Mouse (Mus musculus) hindbrain, postnatal 0 days (tissue): ENCODE data around the gene Cryz. TPM values are rescaled to one million over a fixed set of nuclear protein-coding genes. Genes with fewer than 3 reads are reported as not detected.

ENCODE experiments used
- ATAC-seq: fragments of 200-750 bp; cut with Nextera tagmentation; 2 replicates; pipeline ENCODE4 v1.8.0; 2017; ENCODE audit warnings: mild to moderate bottlenecking, moderate TSS enrichment, moderate library complexity
- DNase-seq: peaks from one replicate; pipeline ENCODE4 v3.0.0-alpha.2; 2015; ENCODE audit warnings: low spot score
- H3K27ac ChIP-seq: fragments of 300-500 bp; sonication (generic); 2 replicates; pipeline ENCODE4 v1.5.1; 2014; ENCODE audit warnings: mild to moderate bottlenecking
- H3K27me3 ChIP-seq: fragments of 300-500 bp; sonication (generic); 2 replicates; pipeline ENCODE4 v1.6.1; 2014; ENCODE audit warnings: low read length, mixed read lengths; ENCODE audit not compliant: insufficient read depth
- H3K36me3 ChIP-seq: fragments of 300-500 bp; sonication (generic); 2 replicates; pipeline ENCODE4 v1.6.1; 2014; ENCODE audit warnings: low read length, mixed read lengths; ENCODE audit not compliant: insufficient read depth
- H3K4me1 ChIP-seq: fragments of 300-500 bp; sonication (generic); 2 replicates; pipeline ENCODE4 v1.6.1; 2014; ENCODE audit warnings: antibody characterized with exemption, low read length, mixed read lengths; ENCODE audit not compliant: insufficient read depth
- H3K4me2 ChIP-seq: fragments of 300-500 bp; sonication (generic); 2 replicates; pipeline ENCODE4 v1.6.1; 2014; ENCODE audit warnings: low read depth, mild to moderate bottlenecking, low read length, moderate library complexity, mixed read lengths
- H3K4me3 ChIP-seq: fragments of 300-500 bp; sonication (generic); 2 replicates; pipeline ENCODE4 v1.5.1; 2014; ENCODE audit warnings: low read length
- H3K9ac ChIP-seq: fragments of 300-500 bp; sonication (generic); replicated peaks from 2 replicates; pipeline ENCODE4 v1.6.1; 2014; ENCODE audit warnings: mild to moderate bottlenecking, low read length, moderate library complexity, mixed read lengths
- H3K9me3 ChIP-seq: fragments of 300-500 bp; sonication (generic); 2 replicates; pipeline ENCODE4 v1.6.1; 2016; ENCODE audit warnings: low read length, mixed read lengths
- CTCF ChIP-seq: IDR thresholded peaks from 2 replicates; pipeline ENCODE4 v1.5.1; 2016; ENCODE audit warnings: antibody characterized with exemption, control low read depth, low read depth
- WGBS: fragments of 180-500 bp; shearing (Covaris S2); extraction: QIAGEN DNeasy Blood & Tissue Kit; methylation state at CpG from one replicate; pipeline ENCODE4 v1.1.7; 2014; 5-methylcytosine and 5-hydroxymethylcytosine counted together
- polyA plus RNA-seq: library from polyadenylated mRNA; unstranded; fragments of >200 nt; fragmentation: Nextera tagmentation; extraction: Ambion mirVana; gene quantifications from 2 replicates; pipeline ENCODE4 v1.2.1, GENCODE M21; 2015
- total RNA-seq: library from RNA; depleted of rRNA; stranded (reverse); fragments of >200 nt; gene quantifications from 2 replicates; pipeline ENCODE4 v1.2.3, GENCODE M21; 2014

The Cryz gene
- total and polyA plus RNA-seq, 2 experiments from 2014 or later, result 15.9 to 17.0 TPM

- no peaks in the 10 kb centered on the region for H3K4me1 ChIP-seq
- DNase-seq (no peak), ATAC-seq (no peak)
- H3K36me3 ChIP-seq, result no peaks in the 10 kb centered on the region
- no peak overlapping the region for H3K4me2 ChIP-seq
- H3K9ac ChIP-seq, result no peak overlapping the region
- no peaks in the 10 kb centered on the region for H3K27me3 ChIP-seq
- H3K27ac ChIP-seq, result no peak overlapping the region
- no peak for TF ChIP-seq CTCF
- 66% methylated on average over 5 of the region's 5 CpGs for whole genome bisulfite sequencing
- no peak overlapping the region for H3K4me3 ChIP-seq
- H3K9me3 ChIP-seq, result no peaks in the 10 kb centered on the region
Measured at GRCm38 (mm10) chr3:154633091-154633490, 36.6 kb downstream of the Cryz start.

GRCm38 (mm10) chr3:154646638-154647442, 50.3 kb downstream of the Cryz start:
- H3K4me3 ChIP-seq, result peak overlapping the region; percentile 28
- WGBS, result 48% methylated on average over 29 of the region's 29 CpGs
- TF ChIP-seq CTCF, result peak; percentile 61
- peak overlapping the region; percentile 57 for H3K4me2 ChIP-seq
- H3K4me1 ChIP-seq, result no peaks in the 10 kb centered on the region
- H3K36me3 ChIP-seq, result no peaks in the 10 kb centered on the region
- H3K27me3 ChIP-seq, result no peaks in the 10 kb centered on the region
- ATAC-seq (0 out of 2 replicates have a peak, but pooled peaks have one; percentile 27), DNase-seq (peak; percentile 75)
- H3K9ac ChIP-seq, result no peak overlapping the region
- no peak overlapping the region for H3K27ac ChIP-seq
- H3K9me3 ChIP-seq, result no peaks in the 10 kb centered on the region

GRCm38 (mm10) chr3:154647443-154647780, 50.9 kb downstream of the Cryz start:
- H3K27me3 ChIP-seq, result no peaks in the 10 kb centered on the region
- DNase-seq (no peak), ATAC-seq (no peak)
- H3K4me3 ChIP-seq, result peak overlapping the region; percentile 28
- no peak overlapping the region for H3K27ac ChIP-seq
- H3K4me1 ChIP-seq, result no peaks in the 10 kb centered on the region
- H3K36me3 ChIP-seq, result no peaks in the 10 kb centered on the region
- WGBS, result 40% methylated on average over 7 of the region's 7 CpGs
- H3K4me2 ChIP-seq, result peak overlapping the region; percentile 57
- no peaks in the 10 kb centered on the region for H3K9me3 ChIP-seq
- no peak for TF ChIP-seq CTCF
- H3K9ac ChIP-seq, result no peak overlapping the region

GRCm38 (mm10) chr3:154649411-154650285, 53.1 kb downstream of the Cryz start:
- H3K4me1 ChIP-seq, result no peaks in the 10 kb centered on the region
- no peak overlapping the region for H3K4me3 ChIP-seq
- DNase-seq, result no peak
- H3K27me3 ChIP-seq, result no peaks in the 10 kb centered on the region
- H3K9me3 ChIP-seq, result no peaks in the 10 kb centered on the region
- H3K4me2 ChIP-seq, result no peak overlapping the region
- H3K27ac ChIP-seq, result no peak overlapping the region
- no peak overlapping the region for H3K9ac ChIP-seq
- H3K36me3 ChIP-seq, result no peaks in the 10 kb centered on the region
- WGBS, result 30% methylated on average over 20 of the region's 20 CpGs
- no peak for TF ChIP-seq CTCF
- no peak for ATAC-seq

GRCm38 (mm10) chr3:154651192-154651821, 54.8 kb downstream of the Cryz start:
- no peak for TF ChIP-seq CTCF
- Histone ChIP-seq H3K27ac (no peak overlapping the region), H3K4me3 (no peak overlapping the region)

GRCm38 (mm10) chr3:154652581-154653420, 56.3 kb downstream of the Cryz start:
- WGBS, result 40% methylated on average over 24 of the region's 24 CpGs
- peak overlapping the region; percentile 35 for H3K4me2 ChIP-seq
- TF ChIP-seq CTCF, result peak; percentile 98

More at GRCm38 (mm10) chr3:154651192-154651821, 54.8 kb downstream of the Cryz start:
- no peak overlapping the region for H3K9ac ChIP-seq
- no peaks in the 10 kb centered on the region for H3K27me3 ChIP-seq
- no peak for ATAC-seq
- DNase-seq, result no peak
- no peak overlapping the region for H3K4me2 ChIP-seq
- H3K9me3 ChIP-seq, result no peaks in the 10 kb centered on the region
- no peaks in the 10 kb centered on the region for H3K4me1 ChIP-seq
- no peaks in the 10 kb centered on the region for H3K36me3 ChIP-seq
- WGBS, result 77% methylated on average over 10 of the region's 10 CpGs

More at GRCm38 (mm10) chr3:154652581-154653420, 56.3 kb downstream of the Cryz start:
- Histone ChIP-seq H3K36me3 (no peaks in the 10 kb centered on the region), H3K4me3 (no peak overlapping the region), H3K4me1 (no peaks in the 10 kb centered on the region), H3K9ac (no peak overlapping the region), H3K27ac (no peak overlapping the region), H3K9me3 (no peaks in the 10 kb centered on the region), H3K27me3 (no peaks in the 10 kb centered on the region)
- DNase-seq (peak; percentile 88), ATAC-seq (peak; percentile 87)
